Mouse (Mus musculus) heart, postnatal 0 days (tissue): Measurements from ENCODE around the gene Herc6. TPM values are rescaled to one million over a fixed set of nuclear protein-coding genes. Genes with fewer than 3 reads are reported as not detected.

Experiments
- ATAC-seq: fragments of 200-750 bp; cut with Nextera tagmentation; 2 replicates; pipeline ENCODE4 v1.8.0; 2017; ENCODE audit warnings: low read depth, moderate number of reproducible peaks, moderate library complexity; ENCODE audit not compliant: insufficient read depth
- DNase-seq: peaks from one replicate; pipeline ENCODE4 v3.0.0-alpha.2; 2016; ENCODE audit warnings: low spot score
- H3K27ac ChIP-seq: fragments of 300-500 bp; sonication (generic); 2 replicates; pipeline ENCODE4 v1.5.1; 2014; ENCODE audit warnings: low read depth, mild to moderate bottlenecking
- H3K27me3 ChIP-seq: fragments of 300-500 bp; sonication (generic); 2 replicates; pipeline ENCODE4 v1.6.1; 2014; ENCODE audit warnings: low read length, mixed read lengths; ENCODE audit not compliant: control insufficient read depth, insufficient read depth
- H3K36me3 ChIP-seq: fragments of 300-500 bp; sonication (generic); replicated peaks from 2 replicates; pipeline ENCODE4 v1.6.1; 2014; ENCODE audit warnings: low read length, mixed read lengths; ENCODE audit not compliant: control insufficient read depth, insufficient read depth
- H3K4me1 ChIP-seq: fragments of 300-500 bp; sonication (generic); 2 replicates; pipeline ENCODE4 v1.6.1; 2014; ENCODE audit warnings: antibody characterized with exemption; ENCODE audit not compliant: control insufficient read depth, insufficient read depth
- H3K4me2 ChIP-seq: fragments of 300-500 bp; sonication (generic); 2 replicates; pipeline ENCODE4 v1.6.1; 2014; ENCODE audit warnings: low read depth, mild to moderate bottlenecking, low read length, moderate library complexity
- H3K4me3 ChIP-seq: fragments of 300-500 bp; sonication (generic); 2 replicates; pipeline ENCODE4 v1.5.1; 2014; ENCODE audit warnings: low read depth, low read length
- H3K9ac ChIP-seq: fragments of 300-500 bp; sonication (generic); replicated peaks from 2 replicates; pipeline ENCODE4 v1.6.1; 2014; ENCODE audit warnings: low read depth, low read length, mixed read lengths
- H3K9me3 ChIP-seq: fragments of 300-500 bp; sonication (generic); replicated peaks from 2 replicates; pipeline ENCODE4 v1.6.1; 2016; ENCODE audit warnings: low read length; ENCODE audit not compliant: control insufficient read depth
- CTCF ChIP-seq: IDR thresholded peaks from 2 replicates; pipeline ENCODE4 v1.5.1; 2016; ENCODE audit warnings: antibody characterized with exemption, control low read depth, low read depth
- EP300 ChIP-seq: IDR thresholded peaks from 2 replicates; pipeline ENCODE4 v1.6.1; 2016; ENCODE audit warnings: antibody characterized with exemption, low read depth
- WGBS: fragments of 180-500 bp; shearing (Covaris S2); extraction: QIAGEN DNeasy Blood & Tissue Kit; methylation state at CpG from one replicate; pipeline ENCODE4 v1.1.7; 2014; 5-methylcytosine and 5-hydroxymethylcytosine counted together
- polyA plus RNA-seq: library from polyadenylated mRNA; unstranded; fragments of >200 nt; fragmentation: Nextera tagmentation; extraction: Ambion mirVana; gene quantifications from 2 replicates; pipeline ENCODE4 v1.2.1, GENCODE M21; 2015
- total RNA-seq: library from RNA; depleted of rRNA; stranded (reverse); fragments of >200 nt; gene quantifications from 2 replicates; pipeline ENCODE4 v1.2.3, GENCODE M21; 2014; ENCODE audit warnings: low replicate concordance; rRNA removed

Gene Herc6
- total and polyA plus RNA-seq, 2 experiments from 2014 or later: 2.7 to 11.8 TPM

- Histone ChIP-seq H3K4me2 (peak overlapping the region; percentile 79), H3K9me3 (no peaks in the 10 kb centered on the region), H3K9ac (peak overlapping the region; percentile 88), H3K27ac (peak overlapping the region; percentile 94), H3K4me3 (peak overlapping the region; percentile 91), H3K4me1 (peaks cover 10% of the 10 kb centered on the region; the same call in 1 of the 2 replicates), H3K27me3 (no peaks in the 10 kb centered on the region), H3K36me3 (no peaks in the 10 kb centered on the region)
- WGBS: under 1% methylated on average over 59 of the region's 59 CpGs
- peak; percentile 95 for DNase-seq
- TF ChIP-seq EP300: peak; percentile 60; the same call in 1 of the 2 replicates
- no peak for TF ChIP-seq CTCF
- ATAC-seq: peak; percentile 100
These were observed 122.1 kb downstream of the Herc6 start for GRCm38 (mm10) chr6:57702743-57703499.

- H3K27ac ChIP-seq: peak overlapping the region; percentile 94
- peak overlapping the region; percentile 88 for H3K9ac ChIP-seq
- peak overlapping the region; percentile 91 for H3K4me3 ChIP-seq
- 8% methylated on average over 2 of the region's 2 CpGs for WGBS
- H3K4me2 ChIP-seq: peak overlapping the region; percentile 79
- H3K36me3 ChIP-seq: no peaks in the 10 kb centered on the region
- no peaks in the 10 kb centered on the region for H3K27me3 ChIP-seq
- H3K9me3 ChIP-seq: no peaks in the 10 kb centered on the region
- peak; percentile 52 for DNase-seq
- ATAC-seq: peak; percentile 27
- peaks cover 10% of the 10 kb centered on the region; the same call in 1 of the 2 replicates for H3K4me1 ChIP-seq
- TF ChIP-seq CTCF (no peak), EP300 (no peak)
These were observed 122.9 kb downstream of the Herc6 start for GRCm38 (mm10) chr6:57703703-57704102.

GRCm38 (mm10) chr6:57706721-57707120 lies 125.9 kb downstream of the Herc6 start:
- 87% methylated on average over 1 of the region's 1 CpGs for WGBS
- peaks cover 10% of the 10 kb centered on the region; the same call in 1 of the 2 replicates for H3K4me1 ChIP-seq
- no peaks in the 10 kb centered on the region for H3K27me3 ChIP-seq
- no peak overlapping the region for H3K9ac ChIP-seq
- no peak overlapping the region for H3K4me2 ChIP-seq
- no peaks in the 10 kb centered on the region for H3K36me3 ChIP-seq
- TF ChIP-seq CTCF (no peak), EP300 (no peak)
- no peak overlapping the region for H3K4me3 ChIP-seq
- DNase-seq (no peak), ATAC-seq (no peak)
- H3K9me3 ChIP-seq: no peaks in the 10 kb centered on the region
- H3K27ac ChIP-seq: no peak overlapping the region

- H3K27me3 ChIP-seq: no peaks in the 10 kb centered on the region
- H3K9me3 ChIP-seq: no peaks in the 10 kb centered on the region
- no peak overlapping the region for H3K27ac ChIP-seq
- no peak for TF ChIP-seq EP300
- no peak for TF ChIP-seq CTCF
- H3K9ac ChIP-seq: no peak overlapping the region
- H3K4me2 ChIP-seq: no peak overlapping the region
- H3K4me3 ChIP-seq: no peak overlapping the region
- no peak for ATAC-seq
- no peaks in the 10 kb centered on the region for H3K36me3 ChIP-seq
- 13% methylated on average over 1 of the region's 1 CpGs for WGBS
- no peak for DNase-seq
- no peaks in the 10 kb centered on the region for H3K4me1 ChIP-seq
These were observed 130.9 kb downstream of the Herc6 start for GRCm38 (mm10) chr6:57711726-57712125.

Other genes with a start within 250 kb of the Herc6 start
- gene Vmn1r17, start 217.3 kb upstream of the Herc6 start, total RNA-seq: not detected in 2 replicates
- gene Vmn1r17, start 217.3 kb upstream of the Herc6 start, polyA plus RNA-seq: not detected in 2 replicates
- gene Vmn1r18, start 185.2 kb upstream of the Herc6 start, total RNA-seq: not detected in 2 replicates
- gene Vmn1r18, start 185.2 kb upstream of the Herc6 start, polyA plus RNA-seq: not detected in 2 replicates
- not detected in 2 replicates for gene Vmn1r19, start 177.2 kb upstream of the Herc6 start, total RNA-seq
- gene Vmn1r19, start 177.2 kb upstream of the Herc6 start, polyA plus RNA-seq: not detected in 2 replicates
- gene Vmn1r20, start 152.1 kb upstream of the Herc6 start, total RNA-seq: not detected in 2 replicates
- not detected in 2 replicates for gene Vmn1r20, start 152.1 kb upstream of the Herc6 start, polyA plus RNA-seq
- gene Ppm1k, start 45.5 kb upstream of the Herc6 start, total RNA-seq: 33.7 and 35.8 TPM in 2 replicates
- gene Ppm1k, start 45.5 kb upstream of the Herc6 start, polyA plus RNA-seq: 10.9 and 11.3 TPM in 2 replicates
- gene Pyurf, start 111.1 kb downstream of the Herc6 start, total RNA-seq: 44.3 and 44.5 TPM in 2 replicates
- 34.5 and 38.9 TPM in 2 replicates for gene Pyurf, start 111.1 kb downstream of the Herc6 start, polyA plus RNA-seq
- 15.0 and 26.9 TPM in 2 replicates for gene Lancl2, start 121.5 kb downstream of the Herc6 start, total RNA-seq
- gene Lancl2, start 121.5 kb downstream of the Herc6 start, polyA plus RNA-seq: 10.7 and 12.1 TPM in 2 replicates
- gene Vopp1, start 244.2 kb downstream of the Herc6 start, total RNA-seq: 20.3 and 21.8 TPM in 2 replicates
- gene Vopp1, start 244.2 kb downstream of the Herc6 start, polyA plus RNA-seq: 16.2 and 17.6 TPM in 2 replicates